20 mouse cellular contexts compared by ENCODE assay signal in the genomic region with DNA sequence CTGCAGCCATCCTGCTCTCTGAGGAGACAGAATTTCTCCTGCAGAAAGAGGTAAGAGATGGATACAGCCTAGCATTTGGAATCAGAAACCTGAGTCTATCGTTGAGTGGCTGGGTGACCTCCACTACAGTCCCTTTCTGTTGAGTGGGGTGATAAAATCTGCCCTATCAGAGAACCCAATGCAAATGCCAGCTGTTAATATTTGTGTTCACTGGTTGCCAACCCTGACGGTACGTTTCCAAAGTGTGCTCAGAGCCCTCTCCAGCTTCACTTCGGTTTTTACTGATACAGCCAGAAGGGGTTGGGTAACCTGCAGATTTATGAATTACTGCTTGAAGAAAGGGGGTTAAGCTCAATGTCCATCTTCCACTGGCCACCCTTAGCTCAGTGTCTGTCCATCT.
"Had no signal": no experiment of that assay in that cellular context is flagged by ENCODE, and none has a peak within 500 bp of the region (broad histone marks: within the 10 kb centered on the region; RNA-seq: fewer than 3 reads in every experiment).

No protein-coding gene starts in this region.

- H3K4me3 ChIP-seq: liver, embryonic 13.5 days; liver, embryonic 15.5 days; midbrain, embryonic 13.5 days; midbrain, embryonic 15.5 days; neural tube, embryonic 13.5 days; neural tube, embryonic 15.5 days; stomach, embryonic 15.5 days had no signal

- DNase-seq: liver; liver, embryonic 13.5 days; liver, postnatal 0 days; lung, embryonic 14.5 days; retina, postnatal 1 day; right cerebral cortex, adult 18-20 months; right cerebral cortex, postnatal 25 days; right cerebral cortex, postnatal 4 days; thymus, adult 2 months; thymus, postnatal 25 days; thymus, postnatal 4 days had no signal

- H3K36me3 ChIP-seq: liver, embryonic 13.5 days; liver, embryonic 15.5 days; midbrain, embryonic 13.5 days; midbrain, embryonic 15.5 days; neural tube, embryonic 15.5 days; stomach, embryonic 15.5 days had no signal

- H3K4me2 ChIP-seq: liver, embryonic 11.5 days; liver, embryonic 13.5 days; liver, embryonic 15.5 days; lung, embryonic 14.5 days; midbrain, embryonic 11.5 days; midbrain, embryonic 13.5 days; midbrain, embryonic 15.5 days; neural tube, embryonic 13.5 days; neural tube, embryonic 15.5 days; stomach, embryonic 15.5 days had no signal

- H3K4me1 ChIP-seq: neural tube, embryonic 15.5 days had no signal

- H3K9me3 ChIP-seq: midbrain, embryonic 15.5 days; neural tube, embryonic 13.5 days; neural tube, embryonic 15.5 days; stomach, embryonic 15.5 days had no signal

- H3K27ac ChIP-seq: liver, embryonic 13.5 days; liver, embryonic 15.5 days; midbrain, embryonic 13.5 days; midbrain, embryonic 15.5 days; neural tube, embryonic 13.5 days; neural tube, embryonic 15.5 days; stomach, embryonic 15.5 days; stomach, postnatal 0 days had no signal

- ATAC-seq: liver, postnatal 0 days; midbrain, embryonic 13.5 days; midbrain, embryonic 15.5 days had no signal

- H3K9ac ChIP-seq: liver, embryonic 13.5 days; liver, embryonic 15.5 days; liver, postnatal 0 days; lung, embryonic 14.5 days; midbrain, embryonic 13.5 days; midbrain, embryonic 15.5 days; neural tube, embryonic 13.5 days; neural tube, embryonic 15.5 days; stomach, embryonic 15.5 days had no signal

- H3K27me3 ChIP-seq: midbrain, embryonic 13.5 days; midbrain, embryonic 15.5 days; neural tube, embryonic 13.5 days; neural tube, embryonic 15.5 days; stomach, embryonic 15.5 days had no signal
